ENCODE assay signal across 8 mouse cellular contexts in the genomic region with DNA sequence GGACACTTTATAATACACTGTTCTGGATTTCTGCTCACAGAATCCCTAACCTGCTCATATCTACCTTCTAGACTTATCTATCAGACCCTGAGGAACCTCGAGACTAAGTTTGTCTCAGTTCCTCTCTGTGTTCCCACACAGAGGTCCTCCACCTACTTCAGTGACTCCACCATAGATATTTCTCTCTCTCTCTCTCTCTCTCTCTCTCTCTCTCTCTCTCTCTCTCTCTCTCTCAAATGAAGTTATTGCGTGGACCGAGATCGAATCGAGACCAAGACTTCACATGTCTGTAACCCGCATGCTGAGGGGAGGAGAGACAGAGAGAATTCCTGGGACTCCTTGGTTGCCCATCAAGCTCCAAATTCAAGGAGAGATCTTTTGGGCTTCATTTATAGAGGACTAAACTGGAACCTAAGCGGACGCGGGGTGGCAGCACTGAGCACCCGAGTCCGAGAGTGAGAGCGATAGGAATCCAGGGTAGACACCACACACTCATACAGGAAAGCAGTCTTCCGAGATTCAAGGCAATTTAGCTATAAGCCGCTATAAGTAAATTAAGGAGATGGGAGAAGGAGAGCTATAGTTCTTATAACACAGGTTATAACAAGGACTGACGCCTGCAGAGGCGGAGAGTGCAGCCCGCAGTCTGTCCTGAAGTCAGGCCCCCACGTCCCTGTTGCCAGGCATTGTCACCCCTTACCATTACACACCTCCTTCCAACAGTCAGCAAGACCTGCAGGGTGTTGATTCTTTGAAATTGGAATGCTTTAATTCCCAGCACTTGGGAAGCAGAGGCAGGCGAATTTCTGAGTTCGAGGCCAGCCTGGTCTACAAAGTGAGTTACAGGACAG. TPM values are rescaled to one million over a fixed set of nuclear protein-coding genes. Genes with fewer than 3 reads are reported as not detected.
DNase-seq lines count a peak whose midpoint lies in the region; ATAC-seq and TF ChIP-seq lines count a peak whose summit lies in the region.

No protein-coding gene starts in this region.

- H3K27ac ChIP-seq in gastrocnemius, adult 2 months: peak overlapping the region; percentile 43; the same call in 1 of the 2 replicates
- H3K27ac ChIP-seq in hindbrain, postnatal 0 days: no peak overlapping the region

- no peak overlapping the region for H3K9ac ChIP-seq in hindbrain, postnatal 0 days (replicated peaks; ENCODE audit: low read length)

- H3K4me2 ChIP-seq in hindbrain, postnatal 0 days (ENCODE audit: low read depth, low read length): peak overlapping the region; percentile 51

- H3K27me3 ChIP-seq in hindbrain, postnatal 0 days (ENCODE audit: insufficient read depth, low read length): no peaks in the 10 kb centered on the region

- DNase-seq in ZHBTc4 (ENCODE audit: low read depth, low spot score): peak; percentile 92
- DNase-seq in gastrocnemius, adult 2 months: peak; percentile 88
- peak; percentile 90 for DNase-seq in hindbrain, postnatal 0 days (ENCODE audit: low spot score)
- peak; percentile 63 to 87 for DNase-seq in left cerebral cortex, adult 8-10 months (ENCODE audit: low spot score in 2 of 2)
- DNase-seq in right cerebral cortex, postnatal 14 days: peak; percentile 89
- DNase-seq in urinary bladder, postnatal 36 days (ENCODE audit: low spot score in 2 of 2): peak; percentile 78 to 85

- intact Hi-C loops in gastrocnemius, adult 2 months (cut with DNase I): loop anchor here (1.0 kb wide), 1 partner anchor 69 kb away; no protein-coding TSS in a partner anchor

- no peaks in the 10 kb centered on the region for H3K9me3 ChIP-seq in hindbrain, postnatal 0 days (ENCODE audit: low read length)

- H3K4me3 ChIP-seq in gastrocnemius, adult 2 months: peak overlapping the region; percentile 55
- peak overlapping the region; percentile 18 for H3K4me3 ChIP-seq in hindbrain, postnatal 0 days (ENCODE audit: low read length)

- TF ChIP-seq CTCF in gastrocnemius, adult 2 months (IDR thresholded peaks at IDR 0.05): peak; percentile 91
- peak; percentile 86 for TF ChIP-seq CTCF in hindbrain, postnatal 0 days (IDR thresholded peaks at IDR 0.05; ENCODE audit: low read depth)

- ATAC-seq in common myeloid progenitor, adult 5-6 weeks (replicated peaks; ENCODE audit: low read depth, poor library complexity, severe bottlenecking): peak; percentile 71
- ATAC-seq in hindbrain, postnatal 0 days: peak; percentile 80
- ATAC-seq in megakaryocyte progenitor cell, adult 5-6 weeks (replicated peaks; ENCODE audit: poor library complexity): peak; percentile 76

- no peaks in the 10 kb centered on the region for H3K4me1 ChIP-seq in hindbrain, postnatal 0 days (ENCODE audit: insufficient read depth, low read length)

- whole genome bisulfite sequencing in hindbrain, postnatal 0 days: 15% methylated on average over 20 of the region's 20 CpGs

- no peaks in the 10 kb centered on the region for H3K36me3 ChIP-seq in hindbrain, postnatal 0 days (ENCODE audit: insufficient read depth, low read length)

RNA-seq across cellular contexts. Expression of gene Rack1, which starts 9.9 kb away (rescaled TPM):
- 1,552 and 1,662 TPM in 2 replicates for total RNA-seq in common myeloid progenitor, adult 5-6 weeks (2017)
- total RNA-seq in gastrocnemius, adult 2 months (2021): 100 to 1,000 TPM; 383 to 424 TPM
- 897 and 958 TPM in 2 replicates for total RNA-seq in hindbrain, postnatal 0 days (2014; rRNA removed)
- polyA plus RNA-seq in hindbrain, postnatal 0 days (2015; fragmentation: Nextera tagmentation; extraction: Ambion mirVana): 324 and 342 TPM in 2 replicates
- total RNA-seq in left cerebral cortex, adult 8-10 months (2022): 100 to 1,000 TPM; 246 to 281 (median 256) TPM
- total RNA-seq in megakaryocyte progenitor cell, adult 5-6 weeks (2015): 3,057 and 3,071 TPM in 2 replicates
- total RNA-seq in megakaryocyte progenitor cell, adult 5-6 weeks (2017): 1,485 and 1,729 TPM in 2 replicates

RNA-seq across cellular contexts. Expression of gene Trim41, which starts 27.0 kb away (rescaled TPM):
- 50.2 and 70.9 TPM in 2 replicates for total RNA-seq in common myeloid progenitor, adult 5-6 weeks (2017)
- total RNA-seq in gastrocnemius, adult 2 months (2021): 10 to 100 TPM; 19.9 to 23.6 TPM
- 42.1 and 43.3 TPM in 2 replicates for total RNA-seq in hindbrain, postnatal 0 days (2014; rRNA removed)
- polyA plus RNA-seq in hindbrain, postnatal 0 days (2015; fragmentation: Nextera tagmentation; extraction: Ambion mirVana): 5.5 and 7.1 TPM in 2 replicates
- total RNA-seq in left cerebral cortex, adult 8-10 months (2022): 10 to 100 TPM; 57.7 to 65.7 (median 61.3) TPM
- 11.7 and 12.6 TPM in 2 replicates for total RNA-seq in megakaryocyte progenitor cell, adult 5-6 weeks (2015)
- 63.3 and 72.7 TPM in 2 replicates for total RNA-seq in megakaryocyte progenitor cell, adult 5-6 weeks (2017)

RNA-seq across cellular contexts. Expression of gene Trim7, which starts 35.7 kb away (rescaled TPM):
- total RNA-seq in common myeloid progenitor, adult 5-6 weeks (2017): 0.19 and 0.78 TPM in 2 replicates
- total RNA-seq in gastrocnemius, adult 2 months (2021): 10 to 100 TPM; 25.9 to 51.8 TPM
- total RNA-seq in hindbrain, postnatal 0 days (2014; rRNA removed): 4.0 and 7.7 TPM in 2 replicates
- polyA plus RNA-seq in hindbrain, postnatal 0 days (2015; fragmentation: Nextera tagmentation; extraction: Ambion mirVana): 3.7 TPM in 2 replicates
- total RNA-seq in left cerebral cortex, adult 8-10 months (2022): 1 to 10 TPM; 3.4 to 4.5 (median 3.8) TPM
- total RNA-seq in megakaryocyte progenitor cell, adult 5-6 weeks (2015): 0.12 and 0.32 TPM in 2 replicates
- total RNA-seq in megakaryocyte progenitor cell, adult 5-6 weeks (2017): 0.51 and 3.5 TPM in 2 replicates

RNA-seq across cellular contexts. Expression of gene Gm12184, which starts 36.3 kb away (rescaled TPM):
- total RNA-seq in common myeloid progenitor, adult 5-6 weeks (2017): 48.6 and 64.4 TPM in 2 replicates
- total RNA-seq in gastrocnemius, adult 2 months (2021): 1 to 10 TPM; 1.5 to 2.2 TPM
- 20.1 and 26.4 TPM in 2 replicates for total RNA-seq in hindbrain, postnatal 0 days (2014; rRNA removed)
- 5.7 and 6.0 TPM in 2 replicates for polyA plus RNA-seq in hindbrain, postnatal 0 days (2015; fragmentation: Nextera tagmentation; extraction: Ambion mirVana)
- 1 to 10 TPM in 1 of 4 experiments, under 1 TPM in 3; 0.38 to 1.8 (median 0.45) TPM for total RNA-seq in left cerebral cortex, adult 8-10 months (2022)
- 4.6 and 6.8 TPM in 2 replicates for total RNA-seq in megakaryocyte progenitor cell, adult 5-6 weeks (2015)
- total RNA-seq in megakaryocyte progenitor cell, adult 5-6 weeks (2017): 14.6 and 22.1 TPM in 2 replicates
